29 mouse cellular contexts compared by ENCODE assay signal in the genomic region with DNA sequence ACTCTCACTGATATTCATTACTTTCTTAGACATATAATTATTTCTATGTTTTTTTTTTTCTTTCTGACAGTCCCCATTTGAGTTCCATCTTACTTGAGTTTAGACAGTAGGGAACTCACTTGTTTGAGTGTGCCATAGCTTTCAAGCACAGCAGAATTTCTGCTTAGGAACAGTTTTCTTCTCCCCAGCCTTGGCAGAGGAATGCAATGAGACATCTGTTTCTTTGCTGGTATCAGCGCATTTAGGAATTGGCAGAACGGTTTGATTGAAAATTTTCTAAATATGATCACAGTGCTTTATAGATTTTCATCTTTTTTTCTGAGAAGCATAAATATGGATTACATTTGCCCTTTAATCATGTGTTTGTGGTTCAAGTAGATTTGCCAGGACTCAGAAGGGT.
DNase-seq lines count a peak whose midpoint lies in the region; ATAC-seq and TF ChIP-seq lines count a peak whose summit lies in the region.
"Had no signal": no experiment of that assay in that cellular context is flagged by ENCODE, and none has a peak within 500 bp of the region (broad histone marks: within the 10 kb centered on the region; RNA-seq: fewer than 3 reads in every experiment).

No protein-coding gene starts in this region.

- TF ChIP-seq POLR2A in brain, embryonic 14.5 days (IDR thresholded peaks at IDR 0.05; ENCODE audit: borderline replicate concordance, extremely low read depth, insufficient read depth, insufficient read length, poor library complexity, severe bottlenecking): no peak
- TF ChIP-seq POLR2A in kidney, adult 2 months (IDR thresholded peaks at IDR 0.05; ENCODE audit: low read depth, low read length): no peak

- no peaks in the 10 kb centered on the region for H3K9me3 ChIP-seq in embryonic facial prominence, embryonic 14.5 days (ENCODE audit: control insufficient read depth, low read length)
- no peaks in the 10 kb centered on the region for H3K9me3 ChIP-seq in embryonic facial prominence, embryonic 10.5 days
- H3K9me3 ChIP-seq: embryonic facial prominence, embryonic 13.5 days; heart, embryonic 15.5 days; hindbrain, embryonic 13.5 days; limb, embryonic 10.5 days; liver, embryonic 15.5 days; lung, embryonic 15.5 days; neural tube, embryonic 13.5 days had no signal

- no peak for TF ChIP-seq CTCF in brain, embryonic 14.5 days (IDR thresholded peaks at IDR 0.05; ENCODE audit: borderline replicate concordance, extremely low read depth, insufficient read depth, insufficient read length)
- no peak for TF ChIP-seq CTCF in kidney, adult 2 months (conservative IDR thresholded peaks at IDR 0.05; ENCODE audit: insufficient read depth, insufficient read length, low read depth, low read length)

- H3K4me3 ChIP-seq in embryonic facial prominence, embryonic 14.5 days (ENCODE audit: low read depth, low read length): no peak overlapping the region
- H3K4me3 ChIP-seq in embryonic facial prominence, embryonic 10.5 days: no peak overlapping the region
- no peak overlapping the region for H3K4me3 ChIP-seq in kidney, adult 2 months (ENCODE audit: insufficient read depth, low read depth, low read length)
- H3K4me3 ChIP-seq: embryonic facial prominence, embryonic 13.5 days; gastrocnemius, adult 2 months; heart, embryonic 15.5 days; hindbrain, embryonic 13.5 days; left cerebral cortex, adult 2 months; limb, embryonic 10.5 days; liver, embryonic 15.5 days; lung, embryonic 15.5 days; myocyte; neural tube, embryonic 13.5 days had no signal

- H3K4me2 ChIP-seq in embryonic facial prominence, embryonic 14.5 days (ENCODE audit: low read depth, low read length): no peak overlapping the region
- H3K4me2 ChIP-seq: embryonic facial prominence, embryonic 13.5 days; heart, embryonic 15.5 days; hindbrain, embryonic 13.5 days; liver, embryonic 15.5 days; lung, embryonic 15.5 days; neural tube, embryonic 13.5 days had no signal

- H3K27me3 ChIP-seq in embryonic facial prominence, embryonic 14.5 days (replicated peaks; ENCODE audit: control insufficient read depth, insufficient read depth, low read length): no peaks in the 10 kb centered on the region
- H3K27me3 ChIP-seq in embryonic facial prominence, embryonic 10.5 days (replicated peaks; ENCODE audit: low read depth, poor library complexity, severe bottlenecking): no peaks in the 10 kb centered on the region
- no peaks in the 10 kb centered on the region for H3K27me3 ChIP-seq in kidney, adult 2 months (replicated peaks; ENCODE audit: control insufficient read depth, insufficient read depth, low read length)
- H3K27me3 ChIP-seq: embryonic facial prominence, embryonic 13.5 days; heart, embryonic 15.5 days; hindbrain, embryonic 13.5 days; liver, embryonic 15.5 days; lung, embryonic 15.5 days; neural tube, embryonic 13.5 days had no signal

- no peaks in the 10 kb centered on the region for H3K36me3 ChIP-seq in embryonic facial prominence, embryonic 14.5 days (ENCODE audit: control insufficient read depth, insufficient read depth, low read length)
- H3K36me3 ChIP-seq in embryonic facial prominence, embryonic 10.5 days (replicated peaks): no peaks in the 10 kb centered on the region
- no peaks in the 10 kb centered on the region for H3K36me3 ChIP-seq in kidney, adult 2 months (ENCODE audit: control insufficient read depth, insufficient read depth, low read length)
- H3K36me3 ChIP-seq: embryonic facial prominence, embryonic 13.5 days; heart, embryonic 15.5 days; hindbrain, embryonic 13.5 days; limb, embryonic 10.5 days; liver, embryonic 15.5 days; lung, embryonic 15.5 days; neural tube, embryonic 13.5 days had no signal

- H3K9ac ChIP-seq in embryonic facial prominence, embryonic 14.5 days (ENCODE audit: low read depth, low read length): no peak overlapping the region
- H3K9ac ChIP-seq: embryonic facial prominence, embryonic 13.5 days; heart, embryonic 15.5 days; hindbrain, embryonic 13.5 days; liver, embryonic 15.5 days; lung, embryonic 15.5 days; neural tube, embryonic 13.5 days had no signal

- peak; percentile 13 for DNase-seq in embryonic facial prominence, embryonic 14.5 days (ENCODE audit: low spot score)
- DNase-seq in embryonic facial prominence, embryonic 10.5 days (ENCODE audit: low spot score): no peak
- DNase-seq in left cerebral cortex, adult 9 months (ENCODE audit: low spot score in 2 of 2): peak; percentile 3 to 16
- no peak for DNase-seq in left cerebral cortex, adult 11 months (ENCODE audit: low spot score)
- DNase-seq in brain, embryonic 14.5 days (ENCODE audit: low read depth): peak; percentile 49
- DNase-seq in layer of hippocampus, adult 9-11 months: peak; percentile 71
- no peak for DNase-seq in kidney, adult 2 months
- no peak for DNase-seq in T-cell, adult 2 months (ENCODE audit: low spot score)
- DNase-seq: adrenal gland, postnatal 14 days; cerebellum, adult 11-12 months; cerebellum, postnatal 25 days; gastrocnemius, adult 2 months; heart, postnatal 36 days; kidney, adult 8-10 months; kidney, postnatal 14 days; liver; lung, postnatal 36 days; midbrain, embryonic 14.5 days had no signal

- no peak overlapping the region for H3K27ac ChIP-seq in embryonic facial prominence, embryonic 14.5 days (replicated peaks; ENCODE audit: low read depth, low read length)
- H3K27ac ChIP-seq in embryonic facial prominence, embryonic 10.5 days (replicated peaks): no peak overlapping the region
- H3K27ac ChIP-seq in kidney, adult 2 months (ENCODE audit: insufficient read depth, low read depth, low read length): no peak overlapping the region
- H3K27ac ChIP-seq: embryonic facial prominence, embryonic 13.5 days; gastrocnemius, adult 2 months; heart, embryonic 15.5 days; hindbrain, embryonic 13.5 days; left cerebral cortex, adult 2 months; limb, embryonic 10.5 days; liver, embryonic 15.5 days; lung, embryonic 15.5 days; neural tube, embryonic 13.5 days had no signal

- ATAC-seq in embryonic facial prominence, embryonic 14.5 days (ENCODE audit: low read depth): no peak
- ATAC-seq: forebrain, embryonic 16.5 days; inflammation-experienced regulatory T-cells, adult 6 months had no signal

- 69% methylated on average over 2 of the region's 2 CpGs for WGBS in embryonic facial prominence, embryonic 14.5 days
- 91% methylated on average over 2 of the region's 2 CpGs for WGBS in embryonic facial prominence, embryonic 10.5 days
- WGBS in kidney, adult 2 months: 89% methylated on average over 2 of the region's 2 CpGs

- H3K4me1 ChIP-seq in embryonic facial prominence, embryonic 14.5 days (ENCODE audit: control insufficient read depth, insufficient read depth, low read length): no peaks in the 10 kb centered on the region
- H3K4me1 ChIP-seq in embryonic facial prominence, embryonic 10.5 days: no peaks in the 10 kb centered on the region
- no peaks in the 10 kb centered on the region for H3K4me1 ChIP-seq in kidney, adult 2 months (ENCODE audit: control insufficient read depth, insufficient read depth, low read length)
- H3K4me1 ChIP-seq: embryonic facial prominence, embryonic 13.5 days; heart, embryonic 15.5 days; hindbrain, embryonic 13.5 days; limb, embryonic 10.5 days; liver, embryonic 15.5 days; lung, embryonic 15.5 days; neural tube, embryonic 13.5 days had no signal

Comparison
In these comparisons a context has a peak if more than half of its experiments do, and no peak if none do; other contexts are left out.
1. DNase-seq: peak in embryonic facial prominence, embryonic 14.5 days (single experiment), left cerebral cortex, adult 9 months (2 of 2), brain, embryonic 14.5 days (single experiment) and layer of hippocampus, adult 9-11 months (single experiment); none in embryonic facial prominence, embryonic 10.5 days (single experiment), left cerebral cortex, adult 11 months (single experiment), kidney, adult 2 months (single experiment) and T-cell, adult 2 months (single experiment).